Mouse (Mus musculus) thymus, postnatal 4 days (tissue): ENCODE results near the gene Cts3.
"Not testable (repeated sequence)": the region's sequence is repeated elsewhere in the genome, so short reads cannot be mapped to it uniquely, and the experiment has no call there.

Source experiments
- DNase-seq: peaks from one replicate; pipeline ENCODE4 v3.0.0; 2021

Gene Cts3

DNA sequence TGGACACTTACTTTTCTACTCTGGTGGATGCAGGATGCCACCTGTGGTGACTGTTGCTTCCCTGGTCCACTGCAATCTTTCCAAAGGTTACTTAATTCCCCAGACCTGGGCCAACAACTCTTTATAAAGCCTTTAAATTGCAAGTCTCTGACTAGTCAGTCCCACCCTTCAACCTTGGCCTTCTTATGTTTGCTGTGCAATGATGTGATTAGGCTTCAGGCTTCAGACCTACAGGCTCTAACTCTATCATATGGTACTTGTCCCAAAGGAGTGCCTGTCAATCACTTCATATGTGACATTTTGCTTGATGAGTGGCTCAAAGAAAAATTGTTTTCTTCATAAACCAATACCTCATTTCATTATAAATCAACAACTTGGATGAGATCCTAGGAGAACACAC lies at the start of gene Cts3:
Cts3 (minus strand) TSS at position 101 of the 400 bp plus-strand sequence.
- DNase-seq: no peak

DNA sequence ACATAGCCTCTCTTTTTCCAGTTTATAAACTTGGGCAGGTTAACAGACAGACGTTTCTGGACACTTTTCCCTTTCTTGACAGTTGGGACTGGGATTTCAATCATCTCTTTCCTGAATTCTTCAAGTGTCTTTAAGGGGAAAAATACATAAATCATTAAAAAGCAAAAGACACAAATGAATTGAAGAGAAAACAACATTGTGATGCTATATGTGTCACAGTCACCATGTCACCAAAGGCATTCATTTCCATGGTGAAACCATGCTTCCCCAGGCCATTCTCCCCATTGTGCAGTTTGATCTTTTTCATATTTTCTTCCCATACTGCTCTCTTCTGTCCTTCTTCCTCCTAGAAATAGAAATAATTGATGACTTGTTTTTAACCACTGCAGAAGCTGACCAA lies 1.9 kb downstream of the Cts3 start, which contains the start of gene Gm49352:
Gm49352 (minus strand) TSS at position 101 of the 400 bp plus-strand sequence.
- not testable (repeated sequence) for DNase-seq

GRCm38 (mm10) chr13:61541631-61542030 lies 28.3 kb downstream of the Cts3 start, which contains the start of gene Ctsm:
Gene Ctsm (minus strand): TSS chr13:61541839.
- no peak for DNase-seq
